Mouse (Mus musculus): ENCODE measurements around the gene Trim67.

Trim67 gene

DNA sequence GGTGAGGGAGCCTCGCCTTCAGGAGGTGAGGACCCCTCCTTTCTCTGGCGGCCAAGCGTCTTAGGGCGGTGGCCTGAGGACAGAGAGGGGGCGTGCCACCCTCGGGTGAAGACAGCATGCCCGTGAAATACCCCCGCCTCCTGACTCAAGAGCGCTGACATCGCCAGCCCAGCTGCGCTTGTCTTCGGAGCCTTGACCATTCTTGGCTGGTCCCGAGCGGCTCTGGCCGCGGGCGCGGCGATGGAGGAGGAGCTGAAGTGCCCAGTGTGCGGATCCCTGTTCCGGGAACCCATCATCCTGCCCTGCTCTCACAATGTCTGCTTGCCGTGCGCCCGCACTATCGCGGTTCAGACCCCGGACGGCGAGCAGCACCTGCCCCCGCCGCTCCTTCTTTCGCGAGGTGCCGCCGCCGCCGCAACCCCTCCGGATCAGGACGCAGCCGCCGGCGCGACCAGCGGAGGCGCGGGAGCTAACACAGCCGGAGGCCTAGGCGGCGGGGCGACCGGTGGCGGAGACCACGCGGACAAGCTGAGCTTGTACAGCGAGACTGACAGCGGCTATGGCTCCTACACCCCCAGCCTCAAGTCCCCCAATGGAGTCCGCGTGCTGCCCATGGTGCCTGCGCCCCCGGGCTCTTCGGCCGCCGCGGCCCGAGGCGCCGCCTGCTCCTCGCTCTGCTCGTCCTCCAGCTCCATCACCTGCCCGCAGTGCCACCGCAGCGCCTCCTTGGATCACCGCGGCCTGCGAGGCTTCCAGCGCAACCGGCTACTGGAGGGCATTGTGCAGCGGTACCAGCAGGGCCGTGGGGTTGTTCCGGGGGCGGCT is 981 bp downstream of the Trim67 start:
- no peak for DNase-seq (ENCODE audit: low read depth, low spot score)

DNA sequence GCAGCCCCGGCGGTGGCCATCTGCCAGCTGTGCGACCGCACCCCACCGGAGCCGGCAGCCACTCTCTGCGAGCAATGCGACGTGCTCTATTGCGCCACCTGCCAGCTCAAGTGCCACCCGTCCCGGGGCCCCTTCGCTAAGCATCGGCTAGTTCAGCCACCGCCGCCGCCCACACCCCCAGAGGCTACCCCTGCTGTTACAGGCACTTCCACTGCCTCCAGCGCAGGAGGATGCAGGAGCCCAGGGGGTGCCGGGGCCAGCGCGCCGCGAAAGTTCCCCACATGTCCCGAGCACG is 1.5 kb downstream of the Trim67 start:
- DNase-seq (ENCODE audit: low read depth, low spot score) = peak; percentile 56

- no peak for DNase-seq (ENCODE audit: low read depth, low spot score)
These were observed 3.0 kb downstream of the Trim67 start for GRCm38 (mm10) chr8:124795781-124796488.

GRCm38 (mm10) chr8:124800542-124800941 is 7.7 kb downstream of the Trim67 start:
- no peak for DNase-seq (ENCODE audit: low read depth, low spot score)

GRCm38 (mm10) chr8:124803824-124804702 is 11.2 kb downstream of the Trim67 start:
- no peak for DNase-seq (ENCODE audit: low read depth, low spot score)

DNA sequence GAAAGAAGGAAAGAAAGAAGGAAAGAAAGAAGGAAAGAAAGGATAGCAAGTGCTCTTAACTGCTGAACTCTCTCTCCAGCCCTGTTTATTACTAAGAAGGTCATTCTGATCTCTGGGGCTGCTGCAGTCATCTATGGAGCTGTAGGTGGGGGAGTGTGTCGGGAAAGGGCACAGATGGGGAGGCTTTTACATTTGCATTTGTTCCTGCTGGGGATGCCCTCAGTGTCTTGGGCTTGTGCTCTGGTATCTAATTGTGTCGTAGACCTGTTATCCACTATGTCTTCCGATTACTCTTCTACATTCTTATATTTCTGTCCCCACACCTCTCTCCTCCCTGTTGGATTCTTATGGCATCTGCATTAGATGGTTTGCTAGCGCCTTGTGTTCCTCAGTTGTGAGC is 13.1 kb downstream of the Trim67 start:
- DNase-seq (ENCODE audit: low read depth, low spot score) = no peak

- no peak for DNase-seq (ENCODE audit: low read depth, low spot score)
These were observed 16.5 kb downstream of the Trim67 start for GRCm38 (mm10) chr8:124809419-124809818.

DNA sequence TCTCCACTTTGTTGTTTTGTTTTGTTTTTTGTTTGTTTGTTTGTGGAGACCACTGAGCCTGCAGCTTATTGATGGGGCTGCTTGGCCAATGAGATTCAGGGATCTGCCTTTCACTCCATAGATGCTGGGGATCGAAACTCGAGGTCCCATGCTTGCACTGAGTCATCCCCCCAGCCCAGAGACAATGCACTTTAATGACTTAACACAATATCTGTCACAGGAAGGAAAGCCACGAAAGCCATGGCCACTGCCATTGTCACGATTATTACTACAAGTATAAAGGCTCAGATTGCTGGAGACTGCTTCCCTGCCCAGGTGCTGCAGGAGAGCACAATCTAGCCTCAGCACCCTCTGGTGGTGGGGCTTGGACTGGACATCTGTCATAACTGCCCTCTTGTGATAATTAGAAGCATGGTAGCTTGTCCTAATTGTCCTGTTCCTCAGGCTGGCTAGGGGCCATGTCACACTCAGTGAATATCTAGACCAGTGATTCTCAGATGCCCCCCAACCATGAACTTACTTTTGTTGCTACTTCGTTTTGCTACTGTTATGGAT is 17.2 kb downstream of the Trim67 start:
- DNase-seq (ENCODE audit: low read depth, low spot score) = no peak

- DNase-seq (ENCODE audit: low read depth, low spot score) = no peak
These were observed 17.9 kb downstream of the Trim67 start for GRCm38 (mm10) chr8:124810689-124811394.

DNA sequence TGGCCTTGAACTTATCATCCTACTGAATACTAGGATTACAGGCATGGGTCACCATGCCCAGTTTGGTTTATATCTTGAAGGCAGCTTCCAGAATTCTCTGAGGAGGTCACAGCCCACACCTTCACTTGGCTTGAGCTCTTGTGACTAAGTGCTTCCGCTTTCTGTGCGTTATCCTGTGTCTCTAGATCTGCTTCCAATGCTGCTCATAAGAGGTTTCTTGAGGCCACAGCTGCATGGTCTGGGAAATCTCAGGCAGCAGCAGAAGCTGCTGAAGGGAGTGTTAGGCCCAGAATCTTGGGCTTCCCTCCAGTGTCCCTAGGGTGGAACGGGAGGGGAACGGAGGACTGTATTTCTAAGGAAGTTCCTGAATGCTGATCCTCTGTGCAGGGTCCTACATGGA is 20.4 kb downstream of the Trim67 start:
- DNase-seq (ENCODE audit: low read depth, low spot score) = no peak

DNA sequence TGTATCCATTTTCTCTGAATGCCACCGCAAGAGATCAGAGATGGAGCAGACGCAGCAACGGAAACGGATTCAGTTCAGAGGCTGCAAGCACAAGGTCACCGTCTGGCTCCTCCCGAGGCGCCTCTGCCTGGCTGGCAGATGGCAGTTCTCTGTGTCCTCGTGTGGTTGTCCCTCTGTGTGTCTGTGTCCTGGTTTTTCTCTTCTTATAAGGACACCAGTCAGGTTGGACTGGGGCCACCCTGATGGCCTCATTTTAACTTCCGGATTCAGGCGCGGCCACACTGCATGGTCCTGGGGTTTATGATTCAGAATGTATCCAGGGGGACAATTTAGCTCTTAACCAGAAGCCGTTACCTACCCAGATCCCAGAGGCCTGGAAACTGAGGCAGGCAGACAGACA is 23.0 kb downstream of the Trim67 start:
- DNase-seq (ENCODE audit: low read depth, low spot score) = no peak

- DNase-seq (ENCODE audit: low read depth, low spot score) = no peak
These were observed 24.0 kb downstream of the Trim67 start for GRCm38 (mm10) chr8:124816866-124817265.

GRCm38 (mm10) chr8:124817361-124817760 is 24.5 kb downstream of the Trim67 start:
- DNase-seq (ENCODE audit: low read depth, low spot score) = no peak

DNA sequence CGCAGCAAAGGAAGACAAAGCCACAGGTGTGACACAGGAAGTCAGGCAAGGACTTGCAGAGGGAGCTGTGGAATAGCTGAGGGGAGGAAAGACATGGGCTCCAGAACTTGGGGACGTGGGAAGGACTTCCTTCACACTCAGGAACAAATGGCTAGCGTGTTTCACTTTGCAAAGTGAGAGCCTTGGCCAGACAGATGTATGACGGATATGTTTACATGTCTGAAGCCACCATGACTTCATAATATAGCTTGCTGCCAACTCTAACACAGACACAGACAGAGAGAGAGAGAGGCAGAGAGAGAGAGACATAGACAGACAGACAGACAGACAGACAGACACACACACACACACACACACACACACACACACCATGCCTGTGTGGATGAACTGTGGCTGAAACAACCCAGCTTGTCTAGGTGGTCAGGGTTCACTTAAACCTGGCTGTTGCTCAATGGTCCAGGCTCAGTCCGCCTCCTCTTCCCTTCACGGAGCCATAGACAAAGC is 26.8 kb downstream of the Trim67 start:
- no peak for DNase-seq (ENCODE audit: low read depth, low spot score)

DNA sequence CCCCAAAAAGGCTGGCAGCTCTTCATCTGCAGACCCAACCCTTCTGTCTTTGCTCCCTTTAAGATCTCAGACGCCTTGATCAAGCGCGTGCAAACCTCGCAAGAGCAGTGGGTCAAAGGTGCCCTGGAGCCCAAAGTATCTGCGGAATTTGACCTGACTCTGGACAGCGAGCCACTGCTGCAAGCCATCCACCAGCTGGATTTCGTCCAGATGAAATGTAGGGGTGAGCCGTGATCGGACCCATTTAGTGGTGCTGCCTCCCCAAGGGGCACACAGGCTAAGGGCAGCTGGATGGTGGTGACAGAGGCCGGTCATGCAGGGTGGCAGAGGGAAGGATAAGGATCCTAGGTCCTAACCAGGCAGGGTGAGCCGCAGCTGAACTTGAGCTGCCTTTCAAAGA is 27.2 kb downstream of the Trim67 start:
- DNase-seq (ENCODE audit: low read depth, low spot score) = no peak

DNA sequence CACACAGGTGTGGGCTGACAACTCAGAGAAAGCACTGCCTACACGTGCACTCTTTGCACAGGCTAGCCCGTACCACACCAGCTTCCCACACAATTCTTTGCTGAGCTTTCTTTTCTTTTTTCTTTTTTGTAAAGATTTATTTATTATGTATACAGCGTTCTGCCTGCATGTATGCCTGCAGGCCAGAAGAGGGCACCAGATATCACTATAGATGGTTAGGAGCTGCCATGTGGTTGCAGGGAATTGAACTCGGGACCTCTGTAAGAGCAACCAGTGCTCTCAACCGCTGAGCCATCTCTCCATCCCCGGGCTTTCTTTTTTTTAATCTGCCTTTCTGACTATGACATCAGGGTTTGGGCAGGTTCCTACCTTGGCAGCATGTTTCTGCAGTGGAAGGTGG is 30.6 kb downstream of the Trim67 start:
- DNase-seq (ENCODE audit: low read depth, low spot score) = no peak

DNA sequence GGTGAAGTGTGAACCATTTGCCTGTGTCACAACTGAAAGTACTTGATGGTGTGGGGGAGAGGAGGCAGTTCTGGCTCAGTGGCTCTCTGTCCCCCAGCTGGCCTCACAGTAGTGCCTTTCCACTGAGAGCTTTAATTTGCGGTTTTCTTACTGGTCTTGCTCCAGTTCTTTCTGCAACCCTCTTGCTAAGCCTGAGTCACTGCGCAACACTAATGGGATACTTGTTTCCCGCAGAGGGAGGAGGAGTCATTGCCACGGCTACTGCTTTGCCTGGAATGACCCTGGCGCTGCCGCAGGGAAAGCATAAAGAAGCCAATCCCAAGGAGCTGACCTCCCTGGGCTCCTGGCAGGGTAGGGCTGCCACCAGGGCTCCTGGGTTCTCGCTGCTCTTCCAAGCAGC is 33.8 kb downstream of the Trim67 start:
- no peak for DNase-seq (ENCODE audit: low read depth, low spot score)

GRCm38 (mm10) chr8:124827387-124827786 is 34.5 kb downstream of the Trim67 start:
- peak; percentile 74 for DNase-seq (ENCODE audit: low read depth, low spot score)

DNA sequence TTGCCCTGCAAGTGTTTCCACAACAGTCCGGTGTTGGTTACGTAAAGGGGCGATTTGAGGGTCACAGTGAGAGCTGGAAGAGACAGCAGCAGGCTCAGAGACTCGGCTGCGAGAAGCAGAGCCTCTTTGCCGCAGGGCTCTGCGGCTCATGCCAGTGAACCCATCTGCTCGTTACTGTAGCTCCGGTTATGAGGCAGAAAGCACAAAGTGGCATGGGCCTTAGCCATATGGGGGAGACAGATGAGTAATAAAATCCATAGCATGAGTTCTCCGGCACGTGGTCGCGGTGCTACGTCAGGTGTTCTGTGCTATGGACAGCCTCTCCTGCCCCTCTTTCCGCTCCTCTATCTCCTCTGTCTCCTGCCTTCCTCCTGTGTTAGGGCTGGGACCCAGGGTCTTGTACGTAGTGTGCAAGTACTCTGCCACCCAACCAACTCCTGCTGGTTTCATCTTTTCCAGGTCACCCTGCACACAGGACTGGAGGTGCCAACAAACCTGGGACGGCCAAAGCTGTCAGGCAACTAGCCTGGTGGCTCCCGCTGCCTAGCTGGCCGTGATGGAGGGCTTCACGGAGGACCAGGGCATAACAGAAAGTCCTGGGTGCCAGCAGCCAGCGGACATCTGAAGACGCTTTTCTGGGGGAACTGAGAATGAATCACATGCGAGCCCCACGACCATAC is 35.8 kb downstream of the Trim67 start:
- DNase-seq (ENCODE audit: low read depth, low spot score) = no peak

GRCm38 (mm10) chr8:124830050-124830449 is 37.2 kb downstream of the Trim67 start:
- DNase-seq (ENCODE audit: low read depth, low spot score) = no peak

- DNase-seq (ENCODE audit: low read depth, low spot score) = no peak
These were observed 38.6 kb downstream of the Trim67 start for GRCm38 (mm10) chr8:124831531-124831930.

All from mesoderm, embryonic 11.5 days (tissue).